18 mouse cellular contexts compared by ENCODE assay signal in the genomic region with DNA sequence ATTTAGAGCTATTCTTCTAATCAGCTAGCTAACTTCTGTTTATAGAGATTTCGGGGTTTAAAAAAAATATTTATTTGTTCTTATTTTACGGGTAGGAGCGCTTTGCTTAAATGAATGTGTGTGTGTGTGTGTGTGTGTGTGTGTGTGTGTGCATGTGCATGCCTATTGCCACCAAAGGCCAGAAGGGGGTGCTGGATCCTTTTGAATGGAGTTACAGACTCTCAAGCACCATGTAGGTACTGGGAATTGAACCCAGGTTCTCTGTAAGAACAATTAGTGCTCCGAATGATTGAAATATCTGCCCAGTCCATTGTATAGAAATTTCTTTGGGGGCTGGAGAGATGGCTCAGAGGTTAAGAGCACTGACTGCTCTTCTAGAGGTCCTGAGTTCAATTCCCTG. TPM values are rescaled to one million over a fixed set of nuclear protein-coding genes. Genes with fewer than 3 reads are reported as not detected.
"Had no signal": no experiment of that assay in that cellular context is flagged by ENCODE, and none has a peak within 500 bp of the region (broad histone marks: within the 10 kb centered on the region; RNA-seq: fewer than 3 reads in every experiment).

No protein-coding gene starts in this region.

- H3K4me1 ChIP-seq: midbrain, embryonic 12.5 days; neural tube, embryonic 12.5 days; stomach, embryonic 15.5 days had no signal

- H3K4me2 ChIP-seq: lung, embryonic 15.5 days; midbrain, embryonic 12.5 days; neural tube, embryonic 12.5 days; stomach, embryonic 15.5 days had no signal

- H3K36me3 ChIP-seq: lung, embryonic 15.5 days; midbrain, embryonic 12.5 days; neural tube, embryonic 12.5 days; stomach, embryonic 15.5 days had no signal

- H3K9ac ChIP-seq: liver, embryonic 14.5 days; lung, embryonic 15.5 days; midbrain, embryonic 12.5 days; neural tube, embryonic 12.5 days; stomach, embryonic 15.5 days had no signal

- H3K4me3 ChIP-seq: lung, embryonic 15.5 days; megakaryocyte, embryonic 14.5 days; midbrain, embryonic 12.5 days; neural tube, embryonic 12.5 days; stomach, embryonic 15.5 days had no signal

- ATAC-seq: midbrain, embryonic 16.5 days had no signal

- DNase-seq: lung, postnatal 10 days; midbrain, embryonic 14.5 days; right cerebral cortex, postnatal 14 days; thymus, adult 2 months; thymus, postnatal 25 days; thymus, postnatal 4 days had no signal

- H3K27ac ChIP-seq: liver, embryonic 14.5 days; lung, embryonic 15.5 days; macrophage; midbrain, embryonic 12.5 days; neural tube, embryonic 12.5 days; stomach, embryonic 15.5 days; stomach, postnatal 0 days had no signal

- H3K9me3 ChIP-seq: lung, embryonic 15.5 days; megakaryocyte, embryonic 14.5 days; midbrain, embryonic 12.5 days; neural tube, embryonic 12.5 days; stomach, embryonic 15.5 days had no signal

- H3K27me3 ChIP-seq: lung, embryonic 15.5 days; megakaryocyte, embryonic 14.5 days; midbrain, embryonic 12.5 days; neural tube, embryonic 12.5 days; stomach, embryonic 15.5 days had no signal

RNA-seq across cellular contexts. Expression of gene Foxa2, which starts 37.7 kb away (rescaled TPM):
- total RNA-seq: megakaryocyte progenitor cell, adult 5-6 weeks; monocyte, adult 5-6 weeks; neutrophil, adult 5-6 weeks had no signal
- polyA plus RNA-seq: macrophage had no signal
